Mouse (Mus musculus) heart, embryonic 14.5 days (tissue): Measurements from ENCODE around the gene Nepn. TPM values are rescaled to one million over a fixed set of nuclear protein-coding genes. Genes with fewer than 3 reads are reported as not detected.

Experiments
- ATAC-seq: fragments of 200-750 bp; cut with Nextera tagmentation; 2 replicates; pipeline ENCODE4 v1.8.0; 2017; ENCODE audit warnings: low read depth, moderate TSS enrichment; ENCODE audit not compliant: insufficient number of reproducible peaks, insufficient read depth, low FRiP score
- H3K27ac ChIP-seq, 2 experiments: fragments of 200-500 bp in 1 of 2; fragments of 300-500 bp in 1 of 2; sonication (generic) in 1 of 2; replicated peaks in 1 of 2; 2 replicates each; pipeline ENCODE4 v1.5.1; 2012 to 2014; ENCODE audit warnings: low read depth in 2 of 2, low read length in 2 of 2, control low read depth in 1 of 2, mild to moderate bottlenecking in 1 of 2, mixed read lengths in 1 of 2; ENCODE audit not compliant: control insufficient read depth in 1 of 2, insufficient read depth in 1 of 2
- H3K27me3 ChIP-seq: fragments of 300-500 bp; sonication (generic); 2 replicates; pipeline ENCODE4 v1.6.1; 2014; ENCODE audit warnings: mild to moderate bottlenecking, low read length, control low read depth; ENCODE audit not compliant: control insufficient read depth, insufficient read depth
- H3K36me3 ChIP-seq: fragments of 300-500 bp; sonication (generic); 2 replicates; pipeline ENCODE4 v1.6.1; 2014; ENCODE audit warnings: mild to moderate bottlenecking, control low read depth, low read length, mixed read lengths; ENCODE audit not compliant: control insufficient read depth, insufficient read depth
- H3K4me1 ChIP-seq, 2 experiments: fragments of 200-500 bp in 1 of 2; fragments of 300-500 bp in 1 of 2; sonication (generic) in 1 of 2; 2 replicates each; pipeline ENCODE4 v1.6.1; 2012 to 2014; ENCODE audit warnings: low read length in 2 of 2, control low read depth in 1 of 2, mixed read lengths in 1 of 2; ENCODE audit not compliant: control insufficient read depth in 2 of 2, insufficient read depth in 2 of 2
- H3K4me2 ChIP-seq: fragments of 300-500 bp; sonication (generic); 2 replicates; pipeline ENCODE4 v1.6.1; 2014; ENCODE audit warnings: mild to moderate bottlenecking, low read length
- H3K4me3 ChIP-seq, 2 experiments: fragments of 200-500 bp in 1 of 2; fragments of 300-500 bp in 1 of 2; sonication (generic) in 1 of 2; 2 replicates each; pipeline ENCODE4 v1.5.1; 2012 to 2014; ENCODE audit warnings: low read length in 2 of 2, mild to moderate bottlenecking in 2 of 2, control low read depth in 1 of 2, low read depth in 1 of 2, moderate library complexity in 1 of 2; ENCODE audit not compliant: control insufficient read depth in 1 of 2, insufficient read depth in 1 of 2
- H3K9ac ChIP-seq: fragments of 300-500 bp; sonication (generic); 2 replicates; pipeline ENCODE4 v1.6.1; 2014; ENCODE audit warnings: mild to moderate bottlenecking, low read length
- H3K9me3 ChIP-seq: fragments of 300-500 bp; sonication (generic); 2 replicates; pipeline ENCODE4 v1.6.1; 2016; ENCODE audit warnings: low read length, control low read depth; ENCODE audit not compliant: control insufficient read depth
- whole genome bisulfite sequencing: fragments of 180-500 bp; shearing (Covaris S2); extraction: QIAGEN DNeasy Blood & Tissue Kit; methylation state at CpG from one replicate; pipeline ENCODE4 v1.1.7; 2014; 5-methylcytosine and 5-hydroxymethylcytosine counted together
- polyA plus RNA-seq: library from polyadenylated mRNA; unstranded; fragments of >200 nt; fragmentation: Nextera tagmentation; extraction: Ambion mirVana; gene quantifications from 2 replicates; pipeline ENCODE4 v1.2.1, GENCODE M21; 2014

Nepn gene
- polyA plus RNA-seq, 1 experiment from 2014 or later = not detected

DNA sequence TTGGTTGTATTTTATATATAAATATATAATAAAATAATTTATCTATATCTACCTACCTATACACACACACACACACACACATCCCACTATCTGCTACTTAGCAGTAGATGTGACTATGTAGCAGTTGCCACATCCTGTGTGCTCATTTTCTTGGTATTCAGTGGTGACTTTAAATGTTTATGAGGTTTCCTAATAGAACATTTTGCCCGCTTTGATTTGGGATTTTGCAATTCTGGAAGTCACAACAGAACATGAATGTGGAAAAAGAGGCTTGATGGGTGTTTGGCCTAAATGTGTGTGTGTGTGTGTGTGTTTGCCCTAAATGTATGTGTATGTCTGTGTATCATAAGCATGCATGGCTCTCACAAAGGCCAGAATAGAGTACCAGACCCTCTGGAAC, 5.2 kb upstream of the Nepn start:
- H3K36me3 ChIP-seq = no peaks in the 10 kb centered on the region
- no peaks in the 10 kb centered on the region for H3K9me3 ChIP-seq
- H3K4me1 ChIP-seq = peaks cover 0 to 17% of the 10 kb centered on the region in 2 experiments; a peak in 3 of 4 replicates
- no peak overlapping the region for H3K4me2 ChIP-seq
- no peak for ATAC-seq
- H3K9ac ChIP-seq = no peak overlapping the region
- H3K27ac ChIP-seq = no peak overlapping the region
- whole genome bisulfite sequencing = 91% methylated on average over 1 of the region's 1 CpGs
- H3K27me3 ChIP-seq = no peaks in the 10 kb centered on the region
- no peak overlapping the region for H3K4me3 ChIP-seq

DNA sequence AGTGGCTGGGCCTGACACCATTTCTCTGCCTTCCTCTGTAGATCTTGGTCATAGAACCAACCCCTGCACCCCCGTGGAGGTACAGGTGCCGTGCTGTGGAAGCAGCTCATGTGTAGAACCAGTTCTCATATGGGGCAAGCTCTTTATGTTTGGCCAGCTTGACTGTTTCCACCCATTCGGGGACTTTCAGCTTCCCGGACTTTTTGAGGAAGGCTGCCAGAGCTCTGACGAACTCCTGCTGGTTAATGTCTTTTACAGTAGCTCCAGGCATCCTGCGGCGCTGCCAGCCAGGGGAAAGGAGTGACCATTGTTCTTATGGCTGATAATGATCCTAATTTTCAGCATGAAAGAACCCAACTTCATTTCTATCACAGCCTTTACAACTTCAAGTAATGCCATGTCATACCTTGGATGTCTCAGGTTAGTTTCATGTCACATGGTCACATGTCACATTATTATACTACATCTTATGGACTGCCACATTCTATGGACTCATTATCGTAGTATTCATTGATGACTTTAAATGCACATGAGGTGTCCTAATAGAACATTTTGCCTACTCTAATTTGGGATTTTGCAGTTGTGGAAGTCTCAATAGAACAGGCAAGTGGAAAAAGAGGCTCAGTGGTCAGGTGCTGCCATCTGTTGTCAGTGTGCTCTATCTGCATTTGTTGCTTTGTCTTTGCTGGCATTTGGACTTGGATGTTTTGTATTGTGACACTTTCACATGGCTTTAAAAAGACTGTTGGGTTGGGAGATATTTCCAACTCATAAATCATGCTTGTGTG, 3.8 kb upstream of the Nepn start:
- no peak for ATAC-seq
- no peaks in the 10 kb centered on the region for H3K36me3 ChIP-seq
- no peak overlapping the region for H3K27ac ChIP-seq
- no peak overlapping the region for H3K4me2 ChIP-seq
- peaks cover 0 to 12% of the 10 kb centered on the region in 2 experiments; a peak in 2 of 4 replicates for H3K4me1 ChIP-seq
- 35% methylated on average over 8 of the region's 8 CpGs for WGBS
- no peaks in the 10 kb centered on the region for H3K27me3 ChIP-seq
- no peak overlapping the region for H3K9ac ChIP-seq
- H3K9me3 ChIP-seq = no peaks in the 10 kb centered on the region
- no peak overlapping the region for H3K4me3 ChIP-seq

- no peaks in the 10 kb centered on the region for H3K9me3 ChIP-seq
- no peaks in the 10 kb centered on the region for H3K27me3 ChIP-seq
- H3K9ac ChIP-seq = no peak overlapping the region
- peaks cover 0 to 4% of the 10 kb centered on the region in 2 experiments; a peak in 2 of 4 replicates for H3K4me1 ChIP-seq
- H3K4me3 ChIP-seq = no peak overlapping the region
- 65% methylated on average over 4 of the region's 4 CpGs for WGBS
- H3K4me2 ChIP-seq = no peak overlapping the region
- H3K27ac ChIP-seq = no peak overlapping the region
- ATAC-seq = no peak
- H3K36me3 ChIP-seq = no peaks in the 10 kb centered on the region
Measured at GRCm38 (mm10) chr10:52387192-52387591, 1.6 kb upstream of the Nepn start.

- Histone ChIP-seq H3K27ac (no peak overlapping the region), H3K27me3 (no peaks in the 10 kb centered on the region), H3K4me3 (no peak overlapping the region), H3K4me2 (no peak overlapping the region), H3K9me3 (no peaks in the 10 kb centered on the region), H3K9ac (no peak overlapping the region), H3K4me1 (no peaks in the 10 kb centered on the region; a peak in 1 of 4 replicates), H3K36me3 (no peaks in the 10 kb centered on the region)
- WGBS = 71% methylated on average over 3 of the region's 3 CpGs
- no peak for ATAC-seq
Measured at GRCm38 (mm10) chr10:52389438-52389837, 666 bp downstream of the Nepn start.

GRCm38 (mm10) chr10:52391208-52391607, 2.4 kb downstream of the Nepn start:
- no peak overlapping the region for H3K4me3 ChIP-seq
- ATAC-seq = no peak
- H3K36me3 ChIP-seq = no peaks in the 10 kb centered on the region
- H3K9me3 ChIP-seq = no peaks in the 10 kb centered on the region
- H3K4me1 ChIP-seq = no peaks in the 10 kb centered on the region
- H3K4me2 ChIP-seq = no peak overlapping the region
- 66% methylated on average over 2 of the region's 2 CpGs for WGBS
- no peak overlapping the region for H3K9ac ChIP-seq
- H3K27me3 ChIP-seq = no peaks in the 10 kb centered on the region
- H3K27ac ChIP-seq = no peak overlapping the region

DNA sequence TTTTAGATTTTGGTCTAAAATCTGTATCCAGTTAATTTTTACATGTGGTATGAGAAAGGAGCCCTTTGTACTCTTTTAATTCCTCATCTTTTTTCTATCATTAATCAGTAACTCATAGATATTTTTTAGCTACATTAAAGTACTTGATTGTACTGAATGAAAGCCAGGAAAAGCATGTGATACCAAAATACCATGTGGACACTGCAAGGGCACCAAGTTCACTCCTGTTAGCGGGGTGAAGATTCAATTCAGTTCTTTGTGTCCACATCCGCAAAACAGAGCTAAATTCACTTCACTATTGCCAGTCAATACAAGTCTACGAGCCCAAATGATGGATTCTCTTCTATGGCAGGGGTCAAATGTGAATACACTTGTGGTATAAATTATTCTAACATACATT, 7.9 kb downstream of the Nepn start:
- Histone ChIP-seq H3K9me3 (no peaks in the 10 kb centered on the region), H3K36me3 (no peaks in the 10 kb centered on the region), H3K9ac (no peak overlapping the region), H3K27ac (no peak overlapping the region), H3K4me3 (no peak overlapping the region), H3K4me1 (no peaks in the 10 kb centered on the region), H3K4me2 (no peak overlapping the region), H3K27me3 (no peaks in the 10 kb centered on the region)
- ATAC-seq = no peak
- WGBS = 90% methylated on average over 3 of the region's 3 CpGs

DNA sequence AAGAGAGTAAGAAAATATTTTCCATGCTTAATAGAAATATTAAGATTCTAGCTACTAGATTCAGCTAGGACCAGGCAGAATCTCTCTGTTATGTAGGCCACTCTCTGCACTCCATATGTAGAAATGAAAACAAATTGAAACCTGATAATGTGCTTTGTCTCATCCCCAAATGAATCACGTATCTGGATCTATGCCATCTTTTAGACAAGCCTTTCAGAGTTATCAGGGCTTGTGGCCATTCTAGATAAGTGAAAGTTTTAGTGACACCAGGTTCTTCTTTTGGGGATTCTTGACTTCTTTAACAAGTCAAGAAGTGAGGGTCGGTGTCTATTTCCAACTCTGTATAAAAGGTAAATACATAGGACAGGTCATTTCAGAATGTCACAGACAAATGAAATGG, 9.9 kb downstream of the Nepn start:
- 67% methylated on average over 2 of the region's 2 CpGs for WGBS
- Histone ChIP-seq H3K9me3 (no peaks in the 10 kb centered on the region), H3K36me3 (no peaks in the 10 kb centered on the region), H3K9ac (no peak overlapping the region), H3K27me3 (no peaks in the 10 kb centered on the region), H3K4me1 (no peaks in the 10 kb centered on the region), H3K4me2 (no peak overlapping the region), H3K27ac (no peak overlapping the region), H3K4me3 (no peak overlapping the region)
- ATAC-seq = no peak

- H3K4me1 ChIP-seq = no peaks in the 10 kb centered on the region
- H3K27me3 ChIP-seq = no peaks in the 10 kb centered on the region
- no peak overlapping the region for H3K4me2 ChIP-seq
- H3K4me3 ChIP-seq = no peak overlapping the region
- no peak for ATAC-seq
- H3K9me3 ChIP-seq = no peaks in the 10 kb centered on the region
- no peak overlapping the region for H3K9ac ChIP-seq
- no peaks in the 10 kb centered on the region for H3K36me3 ChIP-seq
- 48% methylated on average over 3 of the region's 3 CpGs for WGBS
- no peak overlapping the region for H3K27ac ChIP-seq
Measured at GRCm38 (mm10) chr10:52399722-52400121, 10.9 kb downstream of the Nepn start.
